Mouse (Mus musculus) c-Kit-negative CD71-positive TER-119-positive erythroid progenitor cells, embryonic 14.5 days (primary cell): ENCODE results near the gene Gpc6.

ENCODE experiments used
- DNase-seq: peaks from one replicate; pipeline ENCODE4 v3.0.0-alpha.2; 2013; ENCODE audit warnings: low read depth, low spot score

Gpc6 gene

DNA sequence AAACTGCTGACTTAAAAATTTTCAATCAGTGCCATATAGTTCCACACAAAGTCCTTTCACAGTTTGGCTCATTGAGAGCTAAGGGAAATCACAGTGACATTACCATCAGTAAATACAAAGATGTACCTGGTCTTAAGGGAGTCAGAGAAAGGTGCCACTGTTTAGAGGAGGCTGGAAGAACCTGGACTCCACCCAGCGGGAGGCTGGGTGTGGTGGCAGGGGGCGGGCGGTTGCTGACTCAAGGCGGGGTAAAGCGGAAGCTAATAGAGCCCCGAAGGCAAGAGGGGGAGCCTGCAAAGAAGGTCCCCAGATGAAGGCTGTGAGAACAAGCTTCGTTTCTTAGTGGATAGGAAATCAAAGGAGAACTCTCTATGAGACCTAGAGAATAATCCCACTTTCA is 861.5 kb downstream of the Gpc6 start:
- DNase-seq: no peak

DNA sequence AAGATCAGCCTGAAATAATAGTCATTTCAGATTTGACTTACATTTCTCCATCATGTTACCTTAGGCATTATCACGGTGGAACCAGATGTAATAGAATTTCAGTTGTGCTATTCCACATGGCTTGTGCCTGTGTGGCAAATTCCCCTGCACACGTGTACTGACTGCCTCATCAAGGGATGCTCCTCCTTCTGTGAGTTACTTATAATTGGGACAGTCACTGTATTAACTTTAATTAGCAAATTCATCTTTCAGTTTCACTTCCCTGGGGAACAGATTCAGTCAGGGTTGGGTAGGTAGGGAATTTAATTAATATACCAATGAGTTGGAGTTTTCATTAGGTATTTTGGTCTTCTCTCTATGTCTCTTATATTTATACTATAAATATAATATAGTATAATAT is 869.8 kb downstream of the Gpc6 start:
- DNase-seq: no peak

DNA sequence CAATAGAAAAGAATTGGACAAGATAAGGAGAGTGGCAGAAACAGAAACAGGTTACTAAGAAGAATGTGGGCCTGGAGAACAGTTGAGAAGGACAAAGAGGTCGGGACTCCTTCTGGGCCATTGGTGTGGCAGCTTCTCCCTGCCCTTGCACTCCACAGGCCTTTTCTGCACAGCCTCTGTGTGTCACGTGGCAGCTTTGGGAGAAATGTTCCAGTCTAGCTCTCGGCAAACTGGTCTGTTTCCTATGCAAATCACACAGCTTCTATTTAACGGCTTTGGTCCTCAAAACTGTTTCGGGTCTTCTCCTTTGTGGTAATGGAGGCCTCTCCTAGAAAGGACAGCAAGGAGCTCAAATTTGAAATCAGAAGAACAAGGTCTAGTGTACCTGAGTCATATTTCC is 871.5 kb downstream of the Gpc6 start:
- DNase-seq: no peak

DNA sequence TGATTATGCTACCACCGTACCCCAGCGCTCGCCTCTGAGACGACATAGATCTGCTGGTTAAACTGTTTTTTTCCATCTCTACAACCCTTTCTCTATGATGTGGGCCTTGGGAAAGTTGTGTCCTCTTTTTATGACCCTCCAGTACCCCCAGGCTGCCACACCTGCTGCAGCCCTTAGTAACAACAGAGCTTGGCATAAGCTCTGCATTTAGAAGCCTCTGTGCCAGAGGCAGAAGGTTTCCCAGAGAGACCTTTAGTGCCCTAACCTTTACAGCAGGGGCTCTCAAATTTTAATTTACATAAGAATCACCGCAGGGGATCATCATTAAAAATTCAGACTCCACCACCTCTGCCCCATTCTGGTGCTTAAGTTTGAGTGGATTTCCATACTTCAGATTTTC is 875.3 kb downstream of the Gpc6 start:
- DNase-seq: no peak

DNA sequence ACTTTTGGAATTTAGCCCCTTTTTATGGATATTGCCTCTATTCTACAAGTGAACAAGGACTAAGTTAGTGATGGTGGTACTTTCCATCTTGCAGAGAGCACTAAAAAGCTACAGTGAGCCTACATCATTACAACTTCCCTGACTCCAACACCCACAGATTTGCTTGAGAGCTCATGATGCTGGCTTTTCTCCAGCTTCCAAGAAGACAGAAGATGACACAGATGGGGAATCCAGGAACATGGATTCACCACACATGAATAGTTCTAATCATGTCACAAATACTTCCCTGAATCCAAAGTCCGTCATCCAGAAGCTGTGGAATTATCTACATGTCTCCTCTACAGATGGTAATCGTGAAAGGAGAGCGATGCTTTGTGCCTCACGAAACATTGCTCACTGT is 882.7 kb downstream of the Gpc6 start:
- no peak for DNase-seq

GRCm38 (mm10) chr14:117808326-117808725 is 883.2 kb downstream of the Gpc6 start:
- DNase-seq: no peak

GRCm38 (mm10) chr14:117810321-117811270 is 885.5 kb downstream of the Gpc6 start:
- DNase-seq: no peak

DNA sequence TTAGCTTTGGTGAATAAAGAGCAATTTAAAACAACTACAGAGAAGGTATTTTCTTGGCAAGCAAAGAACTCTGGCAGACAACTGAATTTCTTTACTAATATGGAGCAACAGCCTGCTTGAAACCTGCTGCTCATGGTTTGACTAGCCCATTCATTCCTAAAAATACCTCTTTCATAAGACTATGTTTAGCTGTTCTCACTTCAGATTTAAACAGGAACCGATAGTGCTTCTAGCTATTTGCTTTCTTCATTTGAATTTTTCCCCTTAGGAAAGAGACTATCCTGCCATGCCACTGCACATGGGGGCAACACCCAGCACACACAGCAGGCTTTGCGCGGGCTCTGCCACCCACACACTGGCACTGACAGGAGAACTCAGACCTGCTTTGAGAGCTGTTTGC is 888.4 kb downstream of the Gpc6 start:
- DNase-seq: no peak

DNA sequence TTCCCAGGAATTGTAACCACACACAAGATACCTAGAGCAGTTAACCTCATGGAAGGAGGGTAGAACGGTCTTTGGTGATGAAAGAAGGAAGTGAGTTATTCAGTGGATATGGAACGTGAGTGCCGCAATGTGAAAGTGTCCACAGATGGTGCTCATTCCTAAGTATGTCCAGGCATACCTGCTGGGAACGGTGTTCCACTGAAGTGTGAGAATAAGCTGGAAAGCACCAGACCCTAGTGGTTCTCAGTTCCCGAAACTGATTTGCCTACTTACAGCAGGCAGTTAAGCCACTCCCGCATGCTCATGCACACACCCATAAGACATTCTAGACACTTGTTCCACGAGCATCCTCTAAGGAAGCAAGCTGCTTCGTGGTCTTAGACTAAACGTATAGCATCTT is 890.9 kb downstream of the Gpc6 start:
- DNase-seq: no peak

DNA sequence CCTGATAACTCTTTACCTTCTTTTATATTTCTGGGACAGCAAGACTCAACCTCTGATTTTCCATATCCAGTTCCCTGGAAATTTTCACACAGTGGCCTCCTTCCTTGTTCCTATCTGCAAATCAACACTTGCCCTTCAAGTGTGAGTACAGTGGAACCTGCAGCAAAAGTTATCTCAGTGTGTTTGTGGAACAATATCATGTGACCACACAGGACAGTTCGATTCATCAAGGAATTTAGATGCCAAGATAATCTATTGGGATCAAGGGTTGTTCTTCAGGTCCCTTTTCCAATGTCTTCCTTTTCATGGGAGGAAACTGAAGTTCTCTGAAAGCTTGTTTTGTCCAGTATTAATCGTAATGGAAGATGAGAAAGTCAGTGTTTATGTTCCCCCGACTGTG is 891.6 kb downstream of the Gpc6 start:
- no peak for DNase-seq

DNA sequence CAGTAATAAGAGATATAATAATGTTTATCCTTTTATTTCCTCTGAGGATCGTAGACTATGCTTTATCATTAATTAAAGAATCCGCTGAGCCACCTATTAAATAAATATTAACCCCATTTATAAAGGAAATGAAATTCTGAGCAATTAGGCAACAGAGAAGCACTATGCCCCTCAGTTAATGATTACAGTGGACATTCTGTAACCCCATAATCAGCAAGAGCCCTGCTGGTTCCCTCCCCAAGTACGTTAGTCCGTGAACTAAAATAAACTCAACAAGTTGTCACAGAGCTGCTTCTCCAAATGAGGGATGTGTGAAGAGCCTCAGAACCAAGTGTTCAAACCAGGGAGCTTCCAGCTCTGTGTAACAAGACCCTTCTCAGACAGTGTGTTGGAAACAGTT is 892.1 kb downstream of the Gpc6 start:
- DNase-seq: no peak

DNA sequence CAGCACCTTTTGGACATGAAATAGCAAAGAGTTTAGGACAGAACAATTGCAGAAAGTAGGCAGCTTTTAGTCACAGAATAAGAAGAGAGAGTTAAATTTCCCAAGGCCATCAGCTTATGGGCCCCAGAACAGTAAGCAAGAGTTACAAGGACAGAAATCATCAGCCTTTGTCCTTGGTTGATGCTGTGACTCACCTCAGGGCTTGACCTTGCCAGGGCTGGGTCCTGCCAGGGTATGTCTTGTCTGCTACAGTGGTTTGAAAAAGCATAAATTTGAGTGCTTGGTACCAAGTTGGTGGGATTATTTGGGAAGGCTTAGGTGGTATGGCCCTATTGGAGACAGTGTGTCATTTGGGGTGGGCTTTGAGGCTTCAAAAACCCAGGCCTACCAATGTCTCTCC is 899.4 kb downstream of the Gpc6 start:
- DNase-seq: no peak

- DNase-seq: no peak
Measured at GRCm38 (mm10) chr14:117826294-117827046, 901.4 kb downstream of the Gpc6 start.

DNA sequence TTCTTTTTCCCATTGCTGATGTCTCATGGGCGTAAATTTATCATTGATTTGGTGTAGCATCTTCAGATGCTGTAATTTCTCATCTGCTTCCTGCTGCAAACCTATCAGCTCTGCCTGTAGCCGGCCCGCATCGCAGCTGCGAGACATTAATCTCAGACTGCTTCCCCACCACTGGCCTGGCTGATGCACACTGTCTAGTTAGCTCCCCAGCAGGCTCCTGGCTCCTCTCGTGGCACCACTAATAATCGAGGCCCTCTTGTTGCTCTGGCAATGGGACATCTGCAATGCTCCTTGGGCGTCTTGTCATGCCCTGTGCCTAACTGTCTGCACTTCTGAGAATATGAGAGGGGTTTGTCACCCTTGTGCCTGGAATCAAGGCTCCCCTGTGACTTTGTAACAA is 906.2 kb downstream of the Gpc6 start:
- no peak for DNase-seq

- DNase-seq: no peak
Measured at GRCm38 (mm10) chr14:117831731-117832130, 906.6 kb downstream of the Gpc6 start.

DNA sequence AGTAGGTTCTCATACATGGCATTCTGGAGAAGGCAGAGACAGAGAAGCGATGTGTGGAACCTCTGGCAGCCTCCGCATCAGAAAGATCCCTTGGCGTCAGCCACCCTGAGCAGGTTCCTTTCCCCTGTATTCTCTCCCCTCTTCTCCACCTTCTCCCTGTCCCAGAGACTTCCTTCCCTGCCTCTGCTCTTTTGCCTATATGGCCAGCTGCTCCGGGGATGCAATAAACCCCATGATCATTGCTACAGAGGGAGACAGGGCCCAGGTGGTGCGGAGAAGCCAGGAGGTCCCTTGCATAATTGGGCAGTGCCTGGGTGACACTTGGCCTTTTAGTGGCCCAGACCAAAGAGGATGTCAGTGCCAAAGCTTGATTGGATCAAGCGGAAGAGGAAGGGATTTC is 910.4 kb downstream of the Gpc6 start:
- DNase-seq: no peak

- no peak for DNase-seq
Measured at GRCm38 (mm10) chr14:117837021-117837420, 911.9 kb downstream of the Gpc6 start.

GRCm38 (mm10) chr14:117837715-117838114 is 912.6 kb downstream of the Gpc6 start:
- DNase-seq: no peak

DNA sequence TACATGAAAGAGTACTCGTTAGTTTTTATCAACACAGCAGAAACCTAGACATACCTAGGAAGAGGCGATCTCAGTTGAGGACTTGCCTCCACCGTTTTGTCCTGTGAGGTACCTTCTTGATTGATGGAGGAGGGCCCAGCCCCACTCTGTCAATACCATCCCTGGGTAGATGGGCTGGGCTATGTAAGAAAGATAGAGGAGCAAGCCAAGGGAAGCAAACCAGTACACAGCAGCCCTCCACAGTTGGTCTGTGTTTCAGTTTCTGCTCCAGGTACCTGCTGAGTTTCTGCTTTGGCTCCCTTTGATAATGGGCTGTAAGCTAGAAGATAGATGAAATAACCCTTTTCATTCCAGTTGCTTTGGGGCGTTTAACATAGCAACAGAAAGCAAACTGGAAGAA is 916.1 kb downstream of the Gpc6 start:
- DNase-seq: no peak

DNA sequence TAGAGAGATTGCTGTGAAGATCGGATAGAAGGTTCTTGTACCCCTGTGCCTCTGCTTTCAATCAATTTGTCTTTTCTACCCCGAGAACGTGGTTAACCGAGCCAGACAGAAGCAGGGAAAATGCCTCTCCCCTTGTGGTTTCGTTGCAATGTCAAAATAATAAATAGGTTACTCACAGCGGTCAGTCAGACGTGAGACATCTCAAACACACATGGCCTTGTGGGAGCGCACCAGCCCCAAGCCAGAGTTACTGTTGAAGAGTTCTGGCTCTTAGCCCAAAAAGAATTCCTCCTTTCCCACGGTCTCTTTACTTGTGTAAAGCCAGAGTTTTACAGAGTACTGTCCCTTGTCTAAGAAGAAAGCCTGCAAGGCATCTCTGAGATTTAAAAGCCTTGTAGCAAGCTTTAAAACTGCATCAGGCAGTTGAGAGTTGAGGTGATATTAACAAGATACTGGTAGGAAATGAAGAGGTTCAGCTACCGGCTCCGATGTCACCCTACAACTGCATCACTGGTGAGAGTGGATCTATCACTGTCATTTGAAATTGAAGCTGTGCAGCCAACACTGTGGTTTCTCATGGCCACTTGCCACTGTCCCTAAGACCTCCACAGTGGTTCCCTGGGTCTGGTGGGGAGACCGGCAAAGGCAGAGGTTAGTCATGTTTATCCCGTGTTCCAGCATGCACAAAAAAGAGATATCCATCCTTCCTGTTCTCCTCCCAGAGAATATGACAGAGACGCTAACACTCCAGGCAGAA is 916.9 kb downstream of the Gpc6 start:
- no peak for DNase-seq

DNA sequence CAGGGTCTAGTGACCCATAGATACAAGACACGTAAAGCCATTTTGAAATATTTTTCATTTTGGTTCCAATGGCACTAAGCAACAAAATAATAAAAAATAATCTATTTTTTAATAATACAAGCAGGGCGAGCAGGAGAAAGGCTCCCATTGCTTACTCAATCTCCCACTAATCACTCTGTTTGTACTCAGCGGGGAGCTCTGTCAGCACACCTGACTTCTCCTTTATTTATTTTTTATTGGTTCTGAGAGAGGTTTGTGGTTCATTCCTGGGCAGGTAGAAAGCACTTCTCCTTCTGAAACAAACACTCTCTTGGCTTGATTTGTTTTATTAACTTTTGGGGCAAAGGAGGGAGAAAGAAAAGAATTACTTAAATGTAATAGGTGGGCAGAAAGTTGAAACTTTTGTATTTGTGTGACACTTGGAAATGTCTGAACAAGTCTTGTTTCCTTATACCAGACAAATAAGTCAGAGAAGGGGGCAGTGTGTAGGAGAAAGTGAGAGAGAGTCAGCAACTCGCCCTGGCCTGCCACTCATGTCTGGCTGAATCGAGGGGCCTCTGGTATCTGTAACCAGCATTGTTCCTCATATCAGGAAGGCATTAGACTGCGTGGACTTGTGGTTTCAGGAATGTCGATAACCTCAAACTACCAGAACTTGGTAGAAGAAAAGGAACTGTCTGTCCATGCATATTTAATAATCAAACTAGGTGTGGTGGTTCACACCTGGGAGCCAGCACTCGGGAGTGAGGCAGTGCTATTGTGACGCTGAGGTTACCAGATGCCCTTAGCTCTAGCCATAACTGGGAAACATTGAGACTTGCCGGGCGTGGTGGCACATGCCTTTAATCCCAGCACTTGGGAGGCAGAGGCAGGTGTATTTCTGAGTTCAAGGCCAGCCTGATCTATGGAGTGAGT is 924.7 kb downstream of the Gpc6 start:
- DNase-seq: no peak
